In genomic region chr10:79997819-79998218, GRCm38 (mm10) we compare ENCODE assay signal across 8 mouse cellular contexts. TPM values are rescaled to one million over a fixed set of nuclear protein-coding genes. Genes with fewer than 3 reads are reported as not detected.
DNase-seq lines count a peak whose midpoint lies in the region; ATAC-seq lines count a peak whose summit lies in the region.
"Had no signal": no experiment of that assay in that cellular context is flagged by ENCODE, and none has a peak within 500 bp of the region (broad histone marks: within the 10 kb centered on the region; RNA-seq: fewer than 3 reads in every experiment).

No protein-coding gene starts in this region.

- peaks cover 35% of the 10 kb centered on the region for H3K4me1 ChIP-seq in embryonic facial prominence, embryonic 15.5 days
- peaks cover 27% of the 10 kb centered on the region for H3K4me1 ChIP-seq in hindbrain, embryonic 13.5 days (replicated peaks)
- H3K4me1 ChIP-seq in midbrain, embryonic 11.5 days (ENCODE audit: control insufficient read depth, insufficient read depth, low read length) = peaks cover 11% of the 10 kb centered on the region

- 12% methylated on average over 15 of the region's 15 CpGs for WGBS in embryonic facial prominence, embryonic 15.5 days
- 6% methylated on average over 15 of the region's 15 CpGs for WGBS in hindbrain, embryonic 13.5 days
- WGBS in midbrain, embryonic 11.5 days = 6% methylated on average over 15 of the region's 15 CpGs

- H3K9ac ChIP-seq in embryonic facial prominence, embryonic 15.5 days = no peak overlapping the region
- H3K9ac ChIP-seq in hindbrain, embryonic 13.5 days = peak overlapping the region; percentile 63
- peak overlapping the region; percentile 58 for H3K9ac ChIP-seq in midbrain, embryonic 11.5 days (ENCODE audit: low read length)

- peak overlapping the region; percentile 88 for H3K4me2 ChIP-seq in embryonic facial prominence, embryonic 15.5 days (replicated peaks)
- peak overlapping the region; percentile 73 for H3K4me2 ChIP-seq in hindbrain, embryonic 13.5 days
- peak overlapping the region; percentile 51 for H3K4me2 ChIP-seq in midbrain, embryonic 11.5 days

- DNase-seq in urinary bladder, postnatal 36 days (ENCODE audit: low spot score in 2 of 2) = peak; percentile 19 to 44
- no peak for DNase-seq in urinary bladder, postnatal 25 days (ENCODE audit: low spot score)
- no peak for DNase-seq in midbrain, embryonic 11.5 days (ENCODE audit: low spot score, missing footprints)
- DNase-seq in natural killer cell, adult 2 months (ENCODE audit: low spot score in 2 of 2) = no peak
- no peak for DNase-seq in adrenal gland, postnatal 25 days

- H3K36me3 ChIP-seq in embryonic facial prominence, embryonic 15.5 days = peaks cover 31% of the 10 kb centered on the region
- H3K36me3 ChIP-seq in hindbrain, embryonic 13.5 days = 0 out of 2 replicates have a peak, but pooled peaks cover 3% of the 10 kb centered on the region
- no peaks in the 10 kb centered on the region for H3K36me3 ChIP-seq in midbrain, embryonic 11.5 days (ENCODE audit: control insufficient read depth, insufficient read depth, low read length)

- peak overlapping the region; percentile 54 for H3K4me3 ChIP-seq in embryonic facial prominence, embryonic 15.5 days (replicated peaks)
- peak overlapping the region; percentile 46 for H3K4me3 ChIP-seq in hindbrain, embryonic 13.5 days
- peak overlapping the region; percentile 34 for H3K4me3 ChIP-seq in midbrain, embryonic 11.5 days (ENCODE audit: low read depth, low read length)

- no peaks in the 10 kb centered on the region for H3K9me3 ChIP-seq in embryonic facial prominence, embryonic 15.5 days (replicated peaks)
- no peaks in the 10 kb centered on the region for H3K9me3 ChIP-seq in hindbrain, embryonic 13.5 days
- H3K9me3 ChIP-seq in midbrain, embryonic 11.5 days (ENCODE audit: control insufficient read depth, low read length) = no peaks in the 10 kb centered on the region

- ATAC-seq in embryonic facial prominence, embryonic 15.5 days (ENCODE audit: insufficient number of reproducible peaks, low FRiP score, low TSS enrichment, low read depth) = no peak
- ATAC-seq in hindbrain, embryonic 13.5 days (ENCODE audit: low FRiP score) = peak; percentile 36
- peak; percentile 25; the same call in 1 of the 2 replicates for ATAC-seq in midbrain, embryonic 11.5 days (ENCODE audit: low FRiP score)

- H3K27me3 ChIP-seq in embryonic facial prominence, embryonic 15.5 days = no peaks in the 10 kb centered on the region
- H3K27me3 ChIP-seq in hindbrain, embryonic 13.5 days = peaks cover 49% of the 10 kb centered on the region
- H3K27me3 ChIP-seq in midbrain, embryonic 11.5 days (ENCODE audit: control insufficient read depth, insufficient read depth, low read length) = peaks cover 8% of the 10 kb centered on the region

- H3K27ac ChIP-seq in embryonic facial prominence, embryonic 15.5 days (replicated peaks) = no peak overlapping the region
- peak overlapping the region; percentile 80 for H3K27ac ChIP-seq in hindbrain, embryonic 13.5 days
- no peak overlapping the region for H3K27ac ChIP-seq in midbrain, embryonic 11.5 days (ENCODE audit: low read depth, low read length)

RNA-seq across cellular contexts. Expression of gene Abca7, which starts 1.5 kb away (rescaled TPM):
- polyA plus RNA-seq in embryonic facial prominence, embryonic 15.5 days (2015; fragmentation: Nextera tagmentation; extraction: Ambion mirVana) = 3.7 and 4.0 TPM in 2 replicates
- 5.2 and 6.1 TPM in 2 replicates for polyA plus RNA-seq in hindbrain, embryonic 13.5 days (2015; fragmentation: Nextera tagmentation; extraction: Ambion mirVana)
- 2.8 and 2.9 TPM in 2 replicates for polyA plus RNA-seq in midbrain, embryonic 11.5 days (2014; fragmentation: Nextera tagmentation; extraction: Ambion mirVana)
- 24.2 and 29.1 TPM in 2 replicates for total RNA-seq in adrenal gland, postnatal 25 days (2021)

RNA-seq across cellular contexts. Expression of gene Cnn2, which starts 9.4 kb away (rescaled TPM):
- 288 and 296 TPM in 2 replicates for polyA plus RNA-seq in embryonic facial prominence, embryonic 15.5 days (2015; fragmentation: Nextera tagmentation; extraction: Ambion mirVana)
- polyA plus RNA-seq in hindbrain, embryonic 13.5 days (2015; fragmentation: Nextera tagmentation; extraction: Ambion mirVana) = 43.7 and 53.1 TPM in 2 replicates
- polyA plus RNA-seq in midbrain, embryonic 11.5 days (2014; fragmentation: Nextera tagmentation; extraction: Ambion mirVana) = 158 and 160 TPM in 2 replicates
- 28.3 and 29.8 TPM in 2 replicates for total RNA-seq in adrenal gland, postnatal 25 days (2021)

RNA-seq across cellular contexts. Expression of gene Tmem259, which starts 13.7 kb away (rescaled TPM):
- polyA plus RNA-seq in embryonic facial prominence, embryonic 15.5 days (2015; fragmentation: Nextera tagmentation; extraction: Ambion mirVana) = 23.9 and 29.3 TPM in 2 replicates
- 16.0 and 16.3 TPM in 2 replicates for polyA plus RNA-seq in hindbrain, embryonic 13.5 days (2015; fragmentation: Nextera tagmentation; extraction: Ambion mirVana)
- polyA plus RNA-seq in midbrain, embryonic 11.5 days (2014; fragmentation: Nextera tagmentation; extraction: Ambion mirVana) = 11.9 and 13.5 TPM in 2 replicates
- total RNA-seq in adrenal gland, postnatal 25 days (2021) = 159 and 161 TPM in 2 replicates

RNA-seq across cellular contexts. Expression of gene Arhgap45, which starts 18.6 kb away (rescaled TPM):
- polyA plus RNA-seq in embryonic facial prominence, embryonic 15.5 days (2015; fragmentation: Nextera tagmentation; extraction: Ambion mirVana) = 5.1 and 6.2 TPM in 2 replicates
- polyA plus RNA-seq in hindbrain, embryonic 13.5 days (2015; fragmentation: Nextera tagmentation; extraction: Ambion mirVana) = 2.5 and 2.8 TPM in 2 replicates
- 3.6 and 3.8 TPM in 2 replicates for polyA plus RNA-seq in midbrain, embryonic 11.5 days (2014; fragmentation: Nextera tagmentation; extraction: Ambion mirVana)
- 3.7 and 4.3 TPM in 2 replicates for total RNA-seq in adrenal gland, postnatal 25 days (2021)

RNA-seq across cellular contexts. Expression of gene Grin3b, which starts 27.3 kb away (rescaled TPM):
- 0.63 and 0.77 TPM in 2 replicates for polyA plus RNA-seq in embryonic facial prominence, embryonic 15.5 days (2015; fragmentation: Nextera tagmentation; extraction: Ambion mirVana)
- polyA plus RNA-seq in hindbrain, embryonic 13.5 days (2015; fragmentation: Nextera tagmentation; extraction: Ambion mirVana) = 0.61 and 0.65 TPM in 2 replicates
- 0.22 and 0.38 TPM in 2 replicates for polyA plus RNA-seq in midbrain, embryonic 11.5 days (2014; fragmentation: Nextera tagmentation; extraction: Ambion mirVana)
- total RNA-seq in adrenal gland, postnatal 25 days (2021) = 0.12 TPM in 1 of 2 replicates, not detected in the other
- total RNA-seq: common myeloid progenitor, adult 5-6 weeks had no signal

Comparison
In these comparisons a context has a peak if more than half of its experiments do, and no peak if none do; other contexts are left out.
1. DNase-seq: peak in urinary bladder, postnatal 36 days (2 of 2); none in urinary bladder, postnatal 25 days (single experiment), midbrain, embryonic 11.5 days (single experiment), natural killer cell, adult 2 months (0 of 2) and adrenal gland, postnatal 25 days (single experiment).
2. Peak in every context shown above with its lines, with median percentiles within 50 percentile points of each other: H3K4me2 ChIP-seq and H3K4me3 ChIP-seq.